Mouse (Mus musculus) neural tube, embryonic 14.5 days (tissue): ENCODE data around the gene Alpk1. TPM values are rescaled to one million over a fixed set of nuclear protein-coding genes. Genes with fewer than 3 reads are reported as not detected.

ENCODE experiments used
- ATAC-seq: fragments of 200-750 bp; cut with Nextera tagmentation; 2 replicates; pipeline ENCODE4 v1.8.0; 2017; ENCODE audit warnings: low read depth, mild to moderate bottlenecking, moderate TSS enrichment, moderate library complexity
- H3K27ac ChIP-seq: fragments of 300-500 bp; sonication (generic); 2 replicates; pipeline ENCODE4 v1.5.1; 2014; ENCODE audit warnings: low read depth, mild to moderate bottlenecking, control low read depth, low read length, moderate library complexity, mixed read lengths
- H3K27me3 ChIP-seq: fragments of 300-500 bp; sonication (generic); 2 replicates; pipeline ENCODE4 v1.6.1; 2014; ENCODE audit warnings: low read length; ENCODE audit not compliant: control insufficient read depth, insufficient read depth
- H3K36me3 ChIP-seq: fragments of 300-500 bp; sonication (generic); 2 replicates; pipeline ENCODE4 v1.6.1; 2014; ENCODE audit warnings: low read length, mixed read lengths; ENCODE audit not compliant: control insufficient read depth, insufficient read depth
- H3K4me1 ChIP-seq: fragments of 300-500 bp; sonication (generic); 2 replicates; pipeline ENCODE4 v1.6.1; 2014; ENCODE audit warnings: low read length; ENCODE audit not compliant: control insufficient read depth, insufficient read depth
- H3K4me2 ChIP-seq: fragments of 300-500 bp; sonication (generic); 2 replicates; pipeline ENCODE4 v1.6.1; 2014; ENCODE audit warnings: mild to moderate bottlenecking, low read depth, low read length, control low read depth
- H3K4me3 ChIP-seq: fragments of 300-500 bp; sonication (generic); 2 replicates; pipeline ENCODE4 v1.5.1; 2014; ENCODE audit warnings: low read depth, low read length, control low read depth, mixed read lengths
- H3K9ac ChIP-seq: fragments of 300-500 bp; sonication (generic); replicated peaks from 2 replicates; pipeline ENCODE4 v1.6.1; 2014; ENCODE audit warnings: low read depth, mild to moderate bottlenecking, control low read depth, low read length, mixed read lengths
- H3K9me3 ChIP-seq: fragments of 300-500 bp; sonication (generic); 2 replicates; pipeline ENCODE4 v1.6.1; 2016; ENCODE audit warnings: low read length; ENCODE audit not compliant: control insufficient read depth
- WGBS: fragments of 180-500 bp; shearing (Covaris S2); extraction: QIAGEN DNeasy Blood & Tissue Kit; methylation state at CpG from one replicate; pipeline ENCODE4 v1.1.7; 2014; 5-methylcytosine and 5-hydroxymethylcytosine counted together
- polyA plus RNA-seq: library from polyadenylated mRNA; unstranded; fragments of >200 nt; fragmentation: Nextera tagmentation; extraction: Ambion mirVana; gene quantifications from 2 replicates; pipeline ENCODE4 v1.2.1, GENCODE M21; 2014

Gene Alpk1
- polyA plus RNA-seq, 1 experiment from 2014 or later = 0.31 TPM

- Histone ChIP-seq H3K4me3 (no peak overlapping the region), H3K9ac (no peak overlapping the region), H3K27me3 (peaks cover 42% of the 10 kb centered on the region), H3K27ac (no peak overlapping the region), H3K36me3 (no peaks in the 10 kb centered on the region), H3K4me2 (no peak overlapping the region), H3K9me3 (no peaks in the 10 kb centered on the region), H3K4me1 (0 out of 2 replicates have a peak, but pooled peaks cover 6% of the 10 kb centered on the region)
- no peak for ATAC-seq
- 5% methylated on average over 3 of the region's 3 CpGs for WGBS
Measured at GRCm38 (mm10) chr3:127626524-127626923, 153.8 kb downstream of the Alpk1 start.

GRCm38 (mm10) chr3:127625701-127626399 is 154.5 kb downstream of the Alpk1 start:
- peak; percentile 54; the same call in 1 of the 2 replicates for ATAC-seq
- Histone ChIP-seq H3K27ac (no peak overlapping the region), H3K4me2 (peak overlapping the region; percentile 51), H3K4me1 (0 out of 2 replicates have a peak, but pooled peaks cover 5% of the 10 kb centered on the region), H3K27me3 (peaks cover 42% of the 10 kb centered on the region), H3K36me3 (no peaks in the 10 kb centered on the region), H3K9ac (0 out of 2 replicates have a peak overlapping the region, but pooled peaks have one; percentile 25), H3K4me3 (peak overlapping the region; percentile 24), H3K9me3 (no peaks in the 10 kb centered on the region)
- WGBS = 1% methylated on average over 28 of the region's 28 CpGs

GRCm38 (mm10) chr3:127625296-127625695 is 155.0 kb downstream of the Alpk1 start:
- whole genome bisulfite sequencing = 0% methylated on average over 36 of the region's 36 CpGs
- Histone ChIP-seq H3K9ac (0 out of 2 replicates have a peak overlapping the region, but pooled peaks have one; percentile 25), H3K36me3 (no peaks in the 10 kb centered on the region), H3K4me2 (peak overlapping the region; percentile 51), H3K9me3 (no peaks in the 10 kb centered on the region), H3K27ac (no peak overlapping the region), H3K4me3 (peak overlapping the region; percentile 24), H3K27me3 (peaks cover 41% of the 10 kb centered on the region), H3K4me1 (0 out of 2 replicates have a peak, but pooled peaks cover 5% of the 10 kb centered on the region)
- peak; percentile 86 for ATAC-seq

Other genes starting within 250 kb of the Alpk1 start
- gene Larp7, start 227.2 kb downstream of the Alpk1 start, polyA plus RNA-seq = 25.5 and 26.4 TPM in 2 replicates
- gene Zgrf1, start 227.0 kb downstream of the Alpk1 start, polyA plus RNA-seq = 4.1 and 5.1 TPM in 2 replicates
- gene Neurog2, start 147.4 kb downstream of the Alpk1 start, polyA plus RNA-seq = 3.3 and 3.9 TPM in 2 replicates
- 2.5 and 3.2 TPM in 2 replicates for gene Tifa, start 9.3 kb upstream of the Alpk1 start, polyA plus RNA-seq
- gene Ap1ar, start 57.0 kb upstream of the Alpk1 start, polyA plus RNA-seq = 97.9 and 115 TPM in 2 replicates
- gene Fam241a, start 115.8 kb upstream of the Alpk1 start, polyA plus RNA-seq = 9.0 and 10.3 TPM in 2 replicates